Mouse (Mus musculus) neural tube, embryonic 12.5 days (tissue): Measurements from ENCODE around the gene Spata2l. TPM values are rescaled to one million over a fixed set of nuclear protein-coding genes. Genes with fewer than 3 reads are reported as not detected.
A peak's percentile ranks its signal among the peaks of the same experiment; 100 is the strongest.
"Not testable (repeated sequence)": the region's sequence is repeated elsewhere in the genome, so short reads cannot be mapped to it uniquely, and the experiment has no call there.

Source experiments
- ATAC-seq: fragments of 200-750 bp; cut with Nextera tagmentation; 2 replicates; pipeline ENCODE4 v1.8.0; 2017; ENCODE audit warnings: low read depth, mild to moderate bottlenecking, moderate TSS enrichment, moderate library complexity; ENCODE audit not compliant: low FRiP score
- H3K27ac ChIP-seq: fragments of 300-500 bp; sonication (generic); 2 replicates; pipeline ENCODE4 v1.5.1; 2016
- H3K27me3 ChIP-seq: fragments of 300-500 bp; sonication (generic); replicated peaks from 2 replicates; pipeline ENCODE4 v1.6.1; 2016; ENCODE audit warnings: mild to moderate bottlenecking
- H3K36me3 ChIP-seq: fragments of 300-500 bp; sonication (generic); 2 replicates; pipeline ENCODE4 v1.6.1; 2016; ENCODE audit warnings: mild to moderate bottlenecking
- H3K4me1 ChIP-seq: fragments of 300-500 bp; sonication (generic); 2 replicates; pipeline ENCODE4 v1.6.1; 2016
- H3K4me2 ChIP-seq: fragments of 300-500 bp; sonication (generic); replicated peaks from 2 replicates; pipeline ENCODE4 v1.6.1; 2016; ENCODE audit warnings: mild to moderate bottlenecking
- H3K4me3 ChIP-seq: fragments of 300-500 bp; sonication (generic); 2 replicates; pipeline ENCODE4 v1.5.1; 2016
- H3K9ac ChIP-seq: fragments of 300-500 bp; sonication (generic); 2 replicates; pipeline ENCODE4 v1.6.1; 2016; ENCODE audit warnings: mild to moderate bottlenecking
- H3K9me3 ChIP-seq: fragments of 300-500 bp; sonication (generic); 2 replicates; pipeline ENCODE4 v1.6.1; 2016; ENCODE audit warnings: mild to moderate bottlenecking
- WGBS: fragments of 180-500 bp; shearing (Covaris S2); methylation state at CpG from one replicate; pipeline ENCODE4 v1.1.7; 2016; 5-methylcytosine and 5-hydroxymethylcytosine counted together
- polyA plus RNA-seq: library from polyadenylated mRNA; unstranded; fragments of >200 nt; fragmentation: Nextera tagmentation; extraction: Ambion mirVana; gene quantifications from 2 replicates; pipeline ENCODE4 v1.2.1, GENCODE M21; 2016

The Spata2l gene
- polyA plus RNA-seq, 1 experiment from 2014 or later: 4.7 TPM

DNA sequence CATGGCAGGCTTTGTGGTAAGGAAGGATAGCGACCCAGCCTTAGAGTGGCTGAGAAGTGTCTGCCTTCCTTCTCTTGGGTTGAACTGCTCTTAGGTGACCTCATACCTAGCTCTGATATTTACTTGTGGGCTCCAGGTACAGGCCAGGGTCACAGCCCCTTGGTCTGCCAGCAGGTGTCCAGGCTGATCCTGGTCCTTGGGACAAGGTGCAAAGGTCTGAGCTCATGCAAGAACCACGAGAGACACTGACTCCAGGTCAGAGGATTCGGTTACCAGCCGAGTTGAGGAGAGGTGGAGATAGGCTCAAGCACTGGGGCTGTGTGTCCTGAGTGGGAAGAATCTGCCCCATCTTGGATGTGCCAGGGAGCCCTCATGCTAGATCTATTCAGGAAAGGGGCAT, 8.3 kb upstream of the Spata2l start:
- H3K27ac ChIP-seq: no peak overlapping the region
- H3K27me3 ChIP-seq: no peaks in the 10 kb centered on the region
- no peak overlapping the region for H3K9ac ChIP-seq
- no peak overlapping the region for H3K4me2 ChIP-seq
- 90% methylated on average over 4 of the region's 4 CpGs for WGBS
- ATAC-seq: no peak
- H3K9me3 ChIP-seq: no peaks in the 10 kb centered on the region
- no peak overlapping the region for H3K4me3 ChIP-seq
- no peaks in the 10 kb centered on the region for H3K4me1 ChIP-seq
- H3K36me3 ChIP-seq: peaks cover 71% of the 10 kb centered on the region

GRCm38 (mm10) chr8:123243053-123243452, 7.0 kb upstream of the Spata2l start:
- 73% methylated on average over 11 of the region's 11 CpGs for WGBS
- H3K36me3 ChIP-seq: peaks cover 57% of the 10 kb centered on the region

DNA sequence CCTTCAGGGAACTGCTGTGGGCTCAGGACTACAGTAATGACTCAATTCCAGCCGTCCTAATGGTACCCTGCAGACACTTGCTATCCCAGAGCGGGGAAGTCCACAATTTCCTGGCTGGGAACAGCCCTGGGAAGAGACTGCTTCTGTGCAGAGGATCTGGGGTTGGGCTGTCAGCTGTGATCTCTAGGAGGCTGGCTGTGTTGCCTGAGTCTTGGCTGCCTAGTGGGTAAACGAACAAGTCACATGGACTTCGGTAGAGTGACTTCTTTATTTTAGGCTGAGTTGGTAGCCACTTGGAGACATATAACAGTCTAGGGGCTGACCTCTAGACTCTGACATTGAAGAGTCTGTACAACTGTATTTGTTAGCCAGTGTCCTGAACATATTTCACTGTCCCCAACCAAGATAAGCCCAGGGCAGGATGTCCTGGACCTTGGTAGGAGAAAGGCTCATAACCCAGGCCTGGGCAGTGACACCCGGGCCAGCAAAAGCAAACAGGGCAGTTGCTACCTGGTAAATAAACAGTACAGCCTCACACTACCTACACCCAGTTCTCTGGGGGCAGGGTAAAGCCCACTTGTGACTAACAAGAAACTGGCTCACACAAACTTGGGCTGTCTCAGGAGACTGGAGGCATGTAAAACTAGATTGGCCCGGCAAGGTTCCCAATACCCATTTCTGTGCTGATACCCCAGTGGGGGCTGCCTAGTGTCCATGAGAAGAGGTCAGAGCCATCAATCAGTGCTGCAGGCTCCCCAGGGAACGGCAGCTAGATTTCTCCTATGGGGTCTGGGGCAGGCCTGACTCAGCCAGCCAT, 6.3 kb upstream of the Spata2l start:
- Histone ChIP-seq H3K4me1 (no peaks in the 10 kb centered on the region), H3K27ac (no peak overlapping the region), H3K4me3 (no peak overlapping the region), H3K4me2 (no peak overlapping the region), H3K27me3 (peaks cover under 1% of the 10 kb centered on the region; the same call in 1 of the 2 replicates), H3K9ac (no peak overlapping the region), H3K9me3 (no peaks in the 10 kb centered on the region), H3K36me3 (peaks cover 50% of the 10 kb centered on the region)
- no peak for ATAC-seq
- WGBS: 84% methylated on average over 7 of the region's 7 CpGs

More at GRCm38 (mm10) chr8:123243053-123243452, 7.0 kb upstream of the Spata2l start:
- no peaks in the 10 kb centered on the region for H3K4me1 ChIP-seq
- no peak for ATAC-seq
- H3K27me3 ChIP-seq: no peaks in the 10 kb centered on the region
- no peak overlapping the region for H3K27ac ChIP-seq
- no peaks in the 10 kb centered on the region for H3K9me3 ChIP-seq
- no peak overlapping the region for H3K4me3 ChIP-seq
- no peak overlapping the region for H3K9ac ChIP-seq
- H3K4me2 ChIP-seq: no peak overlapping the region

- H3K4me3 ChIP-seq: no peak overlapping the region
- no peak overlapping the region for H3K4me2 ChIP-seq
- no peak overlapping the region for H3K9ac ChIP-seq
- peaks cover 21% of the 10 kb centered on the region for H3K36me3 ChIP-seq
- H3K4me1 ChIP-seq: peaks cover 18% of the 10 kb centered on the region
- no peak for ATAC-seq
- peaks cover 19% of the 10 kb centered on the region for H3K27me3 ChIP-seq
- 89% methylated on average over 10 of the region's 10 CpGs for WGBS
- no peak overlapping the region for H3K27ac ChIP-seq
- no peaks in the 10 kb centered on the region for H3K9me3 ChIP-seq
Measured at GRCm38 (mm10) chr8:123239398-123239797, 3.4 kb upstream of the Spata2l start.

- peak overlapping the region; percentile 44 for H3K4me3 ChIP-seq
- peak overlapping the region; percentile 64; the same call in 1 of the 2 replicates for H3K9ac ChIP-seq
- peaks cover 27% of the 10 kb centered on the region for H3K4me1 ChIP-seq
- H3K9me3 ChIP-seq: no peaks in the 10 kb centered on the region
- H3K27me3 ChIP-seq: peaks cover 38% of the 10 kb centered on the region
- H3K36me3 ChIP-seq: peaks cover 4% of the 10 kb centered on the region; the same call in 1 of the 2 replicates
- no peak overlapping the region for H3K27ac ChIP-seq
- H3K4me2 ChIP-seq: peak overlapping the region; percentile 78
- 33% methylated on average over 13 of the region's 13 CpGs for WGBS
- ATAC-seq: no peak
Measured at GRCm38 (mm10) chr8:123234918-123235519, 1.0 kb downstream of the Spata2l start.

GRCm38 (mm10) chr8:123233760-123234159, 2.3 kb downstream of the Spata2l start:
- H3K27me3 ChIP-seq: peaks cover 38% of the 10 kb centered on the region
- no peak overlapping the region for H3K27ac ChIP-seq
- H3K9me3 ChIP-seq: no peaks in the 10 kb centered on the region
- peaks cover 12% of the 10 kb centered on the region for H3K36me3 ChIP-seq
- peaks cover 27% of the 10 kb centered on the region for H3K4me1 ChIP-seq
- H3K4me3 ChIP-seq: no peak overlapping the region
- H3K9ac ChIP-seq: no peak overlapping the region
- no peak overlapping the region for H3K4me2 ChIP-seq
- 76% methylated on average over 11 of the region's 11 CpGs for WGBS
- ATAC-seq: no peak

DNA sequence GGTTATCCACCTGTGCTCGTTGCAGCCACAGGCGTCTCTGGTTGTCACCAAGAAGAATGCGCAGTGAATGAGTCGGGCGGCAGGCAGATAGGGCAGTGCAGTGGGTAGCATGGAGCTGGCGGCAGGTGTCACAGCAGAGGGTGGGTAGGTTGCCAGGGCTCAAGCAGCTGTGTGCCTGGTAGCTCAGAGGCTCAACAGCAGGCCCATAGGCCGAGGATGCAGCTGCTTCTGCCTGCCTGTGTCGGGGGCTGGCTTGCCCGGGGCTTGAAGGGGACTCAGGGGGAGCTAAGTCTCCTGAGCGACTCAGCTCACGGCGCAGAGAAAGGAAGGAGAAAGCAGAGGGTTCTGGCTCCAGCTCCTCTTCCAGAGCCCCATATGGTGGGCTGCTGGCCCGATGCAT, 2.7 kb downstream of the Spata2l start:
- ATAC-seq: no peak
- H3K4me1 ChIP-seq: peaks cover 27% of the 10 kb centered on the region
- no peak overlapping the region for H3K4me3 ChIP-seq
- H3K4me2 ChIP-seq: no peak overlapping the region; the same call in 1 of the 2 replicates
- H3K27ac ChIP-seq: no peak overlapping the region
- no peak overlapping the region for H3K9ac ChIP-seq
- H3K9me3 ChIP-seq: no peaks in the 10 kb centered on the region
- peaks cover 38% of the 10 kb centered on the region for H3K27me3 ChIP-seq
- 59% methylated on average over 13 of the region's 13 CpGs for WGBS
- peaks cover 17% of the 10 kb centered on the region for H3K36me3 ChIP-seq

GRCm38 (mm10) chr8:123232553-123232952, 3.5 kb downstream of the Spata2l start:
- no peak overlapping the region for H3K27ac ChIP-seq
- H3K4me1 ChIP-seq: peaks cover 27% of the 10 kb centered on the region
- no peak overlapping the region for H3K4me2 ChIP-seq
- no peak for ATAC-seq
- no peak overlapping the region for H3K4me3 ChIP-seq
- no peaks in the 10 kb centered on the region for H3K9me3 ChIP-seq
- WGBS: 20% methylated on average over 7 of the region's 7 CpGs
- peaks cover 38% of the 10 kb centered on the region for H3K27me3 ChIP-seq
- no peak overlapping the region for H3K9ac ChIP-seq
- peaks cover 23% of the 10 kb centered on the region for H3K36me3 ChIP-seq

DNA sequence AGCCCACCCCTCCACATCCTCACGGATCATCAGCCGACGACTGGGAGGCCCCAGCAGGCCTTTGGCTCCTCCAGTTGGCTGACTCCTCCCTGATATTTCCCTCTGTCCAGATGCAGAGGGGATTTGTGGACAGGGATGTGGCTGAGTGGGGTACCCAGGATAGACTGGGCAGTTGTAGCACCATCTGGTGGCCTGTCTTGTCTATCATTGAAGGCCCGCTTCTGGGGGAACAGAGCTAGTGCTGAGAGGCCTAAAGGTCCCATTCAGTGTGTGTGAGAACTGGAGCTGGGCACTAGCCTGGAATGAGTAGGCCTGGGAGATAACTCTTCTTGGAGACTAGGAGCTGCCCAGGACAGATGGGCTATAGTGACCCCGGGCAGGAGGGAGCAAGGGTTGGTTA, 4.3 kb downstream of the Spata2l start:
- no peak overlapping the region for H3K27ac ChIP-seq
- no peak overlapping the region for H3K4me2 ChIP-seq
- no peak for ATAC-seq
- no peaks in the 10 kb centered on the region for H3K9me3 ChIP-seq
- H3K9ac ChIP-seq: no peak overlapping the region
- no peak overlapping the region for H3K4me3 ChIP-seq
- peaks cover 31% of the 10 kb centered on the region for H3K36me3 ChIP-seq
- peaks cover 27% of the 10 kb centered on the region for H3K4me1 ChIP-seq
- WGBS: 52% methylated on average over 5 of the region's 5 CpGs
- peaks cover 31% of the 10 kb centered on the region for H3K27me3 ChIP-seq

- Histone ChIP-seq H3K27me3 (peaks cover 26% of the 10 kb centered on the region), H3K4me1 (peaks cover 20% of the 10 kb centered on the region), H3K36me3 (peaks cover 35% of the 10 kb centered on the region)
- ATAC-seq, H3K27ac ChIP-seq, H3K4me2 ChIP-seq, H3K4me3 ChIP-seq, H3K9me3 ChIP-seq, H3K9ac ChIP-seq: not testable (repeated sequence)
- WGBS: 86% methylated on average over 11 of the region's 11 CpGs
Measured at GRCm38 (mm10) chr8:123230326-123230725, 5.7 kb downstream of the Spata2l start.

DNA sequence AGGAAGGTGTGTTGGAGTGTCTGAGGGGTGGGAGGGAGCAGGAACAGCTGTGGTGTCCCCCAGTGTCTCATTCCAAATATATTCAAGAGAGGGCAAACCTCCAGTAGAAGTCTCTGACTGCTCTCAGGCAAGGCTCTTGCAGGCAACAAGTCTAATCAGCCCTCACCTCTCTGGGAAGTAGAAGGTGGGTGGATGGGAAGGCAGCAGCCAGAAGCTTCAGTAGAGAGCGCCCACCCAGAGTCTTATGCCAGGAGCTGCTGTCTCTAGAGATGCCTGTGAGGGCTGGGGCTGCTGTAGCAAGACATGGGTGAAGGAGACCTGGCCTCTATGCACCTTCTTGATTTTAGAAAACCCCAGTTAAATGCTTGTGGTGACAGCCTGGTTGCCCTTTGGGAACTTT, 7.6 kb downstream of the Spata2l start:
- no peak overlapping the region for H3K4me2 ChIP-seq
- H3K4me1 ChIP-seq: peaks cover 18% of the 10 kb centered on the region
- H3K4me3 ChIP-seq: no peak overlapping the region
- 95% methylated on average over 1 of the region's 1 CpGs for WGBS
- no peak for ATAC-seq
- no peaks in the 10 kb centered on the region for H3K9me3 ChIP-seq
- no peak overlapping the region for H3K27ac ChIP-seq
- H3K9ac ChIP-seq: no peak overlapping the region
- peaks cover 35% of the 10 kb centered on the region for H3K36me3 ChIP-seq
- H3K27me3 ChIP-seq: peaks cover 13% of the 10 kb centered on the region
